Mouse (Mus musculus): ENCODE measurements around the gene Msmb. TPM values are rescaled to one million over a fixed set of nuclear protein-coding genes. Genes with fewer than 3 reads are reported as not detected.

The Msmb gene
- polyA plus RNA-seq (2012; rRNA removed) = 0.15 and 0.27 TPM in 2 replicates

DNA sequence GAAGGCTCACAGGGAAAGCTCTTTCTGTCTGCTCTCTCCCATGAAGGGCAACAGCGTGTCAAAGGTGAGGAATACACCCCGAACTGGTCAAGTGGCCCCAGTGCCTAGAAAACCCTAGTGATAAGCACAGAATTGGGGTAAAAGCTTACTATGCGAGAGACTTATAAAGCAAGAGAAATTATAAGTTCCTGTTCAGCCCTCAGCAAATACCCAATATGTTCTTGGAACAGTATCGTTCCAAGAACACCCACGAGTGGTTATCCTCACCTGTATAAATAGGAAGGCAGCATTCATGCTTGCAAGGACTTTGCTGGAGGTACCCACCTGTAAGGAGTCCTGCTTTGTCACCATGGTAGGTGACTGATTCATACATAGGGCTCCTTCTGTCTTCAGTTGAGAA is at the start of gene Msmb:
TSS of gene Msmb (plus strand) at position 301 of the 400 bp plus-strand sequence.

GRCm38 (mm10) chr14:32159690-32160246 is 17.9 kb downstream of the Msmb start, which contains the start of gene Ncoa4:
TSS of gene Ncoa4 (plus strand) at chr14:32159865.

GRCm38 (mm10) chr14:32201791-32202451 is 60.1 kb downstream of the Msmb start, which contains the start of the genes Timm23 and Parg:
TSS of gene Timm23 (minus strand) at chr14:32201898.
TSS of gene Parg (plus strand) at chr14:32201949.

Other genes with a start within 250 kb of the Msmb start
- under 0.01 TPM in 1 of 2 replicates, not detected in the other for gene Galnt15, start 113.0 kb upstream of the Msmb start, polyA plus RNA-seq (2012; rRNA removed)
- gene Oxnad1, start 56.6 kb upstream of the Msmb start, polyA plus RNA-seq (2012; rRNA removed) = 14.8 and 15.7 TPM in 2 replicates
- 35.2 and 37.4 TPM in 2 replicates for gene Dph3, start 56.3 kb upstream of the Msmb start, polyA plus RNA-seq (2012; rRNA removed)
- gene Ncoa4, start 17.8 kb downstream of the Msmb start, polyA plus RNA-seq (2012; rRNA removed) = 104 and 141 TPM in 2 replicates
- gene Timm23, start 59.9 kb downstream of the Msmb start, polyA plus RNA-seq (2012; rRNA removed) = 90.5 and 100 TPM in 2 replicates
- 6.6 and 7.1 TPM in 2 replicates for gene Parg, start 59.9 kb downstream of the Msmb start, polyA plus RNA-seq (2012; rRNA removed)
- 0.40 and 0.45 TPM in 2 replicates for gene Ogdhl, start 180.0 kb downstream of the Msmb start, polyA plus RNA-seq (2012; rRNA removed)
- not detected in 2 replicates for gene 1700024G13Rik, start 246.4 kb downstream of the Msmb start, polyA plus RNA-seq (2012; rRNA removed)

Measured in liver, embryonic 14 days (tissue).